Mouse (Mus musculus) limb, embryonic 13.5 days (tissue): Measurements from ENCODE around the gene Esrra. TPM values are rescaled to one million over a fixed set of nuclear protein-coding genes. Genes with fewer than 3 reads are reported as not detected.
A peak's percentile ranks its signal among the peaks of the same experiment; 100 is the strongest.

ENCODE experiments used
- ATAC-seq: fragments of 200-750 bp; cut with Nextera tagmentation; 2 replicates; pipeline ENCODE4 v1.8.0; 2017; ENCODE audit warnings: low read depth, moderate number of reproducible peaks, moderate TSS enrichment; ENCODE audit not compliant: low FRiP score
- H3K27ac ChIP-seq: fragments of 300-500 bp; sonication (generic); 2 replicates; pipeline ENCODE4 v1.5.1; 2015; ENCODE audit warnings: inconsistent platforms, mild to moderate bottlenecking, moderate library complexity
- H3K27me3 ChIP-seq: fragments of 300-500 bp; sonication (generic); 2 replicates; pipeline ENCODE4 v1.6.1; 2015; ENCODE audit warnings: mild to moderate bottlenecking, inconsistent platforms
- H3K36me3 ChIP-seq: fragments of 300-500 bp; sonication (generic); 2 replicates; pipeline ENCODE4 v1.6.1; 2015; ENCODE audit warnings: inconsistent platforms, mild to moderate bottlenecking, moderate library complexity
- H3K4me1 ChIP-seq: fragments of 300-500 bp; sonication (generic); 2 replicates; pipeline ENCODE4 v1.6.1; 2015; ENCODE audit warnings: inconsistent platforms
- H3K4me2 ChIP-seq: fragments of 300-500 bp; sonication (generic); replicated peaks from 2 replicates; pipeline ENCODE4 v1.6.1; 2015; ENCODE audit warnings: inconsistent platforms, mild to moderate bottlenecking, moderate library complexity
- H3K4me3 ChIP-seq: fragments of 300-500 bp; sonication (generic); 2 replicates; pipeline ENCODE4 v1.5.1; 2015; ENCODE audit warnings: moderate library complexity, mild to moderate bottlenecking, inconsistent platforms
- H3K9ac ChIP-seq: fragments of 300-500 bp; sonication (generic); 2 replicates; pipeline ENCODE4 v1.6.1; 2015; ENCODE audit warnings: mild to moderate bottlenecking, inconsistent platforms
- H3K9me3 ChIP-seq: fragments of 300-500 bp; sonication (generic); 2 replicates; pipeline ENCODE4 v1.6.1; 2016; ENCODE audit warnings: inconsistent platforms
- WGBS: fragments of 180-500 bp; shearing (Covaris S2); methylation state at CpG from one replicate; pipeline ENCODE4 v1.1.7; 2015; 5-methylcytosine and 5-hydroxymethylcytosine counted together
- polyA plus RNA-seq: library from polyadenylated mRNA; unstranded; fragments of >200 nt; fragmentation: Nextera tagmentation; extraction: Ambion mirVana; gene quantifications from 2 replicates; pipeline ENCODE4 v1.2.1, GENCODE M21; 2015

Gene Esrra
- polyA plus RNA-seq, 1 experiment from 2014 or later, result 8.5 TPM

GRCm38 (mm10) chr19:6939106-6940002 is 17.7 kb upstream of the Esrra start:
- peaks cover 24% of the 10 kb centered on the region for H3K4me1 ChIP-seq
- no peak for ATAC-seq
- peak overlapping the region; percentile 98; the same call in 1 of the 2 replicates for H3K4me2 ChIP-seq
- H3K27me3 ChIP-seq, result peaks cover 29% of the 10 kb centered on the region
- 89% methylated on average over 20 of the region's 20 CpGs for WGBS
- H3K9me3 ChIP-seq, result no peaks in the 10 kb centered on the region
- no peak overlapping the region for H3K4me3 ChIP-seq
- H3K9ac ChIP-seq, result no peak overlapping the region
- no peak overlapping the region for H3K27ac ChIP-seq
- no peaks in the 10 kb centered on the region for H3K36me3 ChIP-seq

GRCm38 (mm10) chr19:6937541-6938465 is 16.2 kb upstream of the Esrra start:
- H3K27ac ChIP-seq, result no peak overlapping the region

GRCm38 (mm10) chr19:6936299-6936698 is 14.7 kb upstream of the Esrra start:
- no peaks in the 10 kb centered on the region for H3K9me3 ChIP-seq
- H3K4me1 ChIP-seq, result peaks cover 25% of the 10 kb centered on the region
- no peak overlapping the region for H3K4me3 ChIP-seq
- ATAC-seq, result no peak
- no peaks in the 10 kb centered on the region for H3K36me3 ChIP-seq
- peaks cover 59% of the 10 kb centered on the region for H3K27me3 ChIP-seq
- no peak overlapping the region for H3K9ac ChIP-seq
- no peak overlapping the region for H3K27ac ChIP-seq
- H3K4me2 ChIP-seq, result no peak overlapping the region
- WGBS, result 15% methylated on average over 3 of the region's 3 CpGs

More at GRCm38 (mm10) chr19:6937541-6938465, 16.2 kb upstream of the Esrra start:
- Histone ChIP-seq H3K9me3 (no peaks in the 10 kb centered on the region), H3K4me2 (no peak overlapping the region), H3K36me3 (no peaks in the 10 kb centered on the region), H3K9ac (no peak overlapping the region), H3K27me3 (peaks cover 44% of the 10 kb centered on the region), H3K4me3 (no peak overlapping the region), H3K4me1 (peaks cover 28% of the 10 kb centered on the region)
- WGBS, result 78% methylated on average over 16 of the region's 16 CpGs
- ATAC-seq, result no peak

- no peak within 1 kb of the TSS for H3K27ac ChIP-seq
- peaks cover 11% of the 10 kb centered on the region for H3K4me1 ChIP-seq
- H3K9ac ChIP-seq, result peak within 1 kb of the TSS; percentile 58
- H3K4me3 ChIP-seq, result peak within 1 kb of the TSS; percentile 44
- peak within 1 kb of the TSS; percentile 73 for H3K4me2 ChIP-seq
- peaks cover 77% of the 10 kb centered on the region for H3K27me3 ChIP-seq
- no peak for ATAC-seq
- no peaks in the 10 kb centered on the region for H3K9me3 ChIP-seq
- WGBS, result 12% methylated on average over 23 of the region's 23 CpGs
- H3K36me3 ChIP-seq, result no peaks in the 10 kb centered on the region
These were observed 12.8 kb upstream of the Esrra start, which contains the start of gene Kcnk4 for GRCm38 (mm10) chr19:6934195-6934977. Gene Kcnk4, minus strand, starts transcription at chr19:6934515.

- peak overlapping the region; percentile 58 for H3K9ac ChIP-seq
- H3K36me3 ChIP-seq, result no peaks in the 10 kb centered on the region
- ATAC-seq, result peak; percentile 34; the same call in 1 of the 2 replicates
- peaks cover 85% of the 10 kb centered on the region for H3K27me3 ChIP-seq
- H3K27ac ChIP-seq, result no peak overlapping the region
- H3K4me3 ChIP-seq, result peak overlapping the region; percentile 44
- peaks cover 11% of the 10 kb centered on the region for H3K4me1 ChIP-seq
- WGBS, result 5% methylated on average over 58 of the region's 58 CpGs
- peak overlapping the region; percentile 73 for H3K4me2 ChIP-seq
- H3K9me3 ChIP-seq, result no peaks in the 10 kb centered on the region
These were observed 12.0 kb upstream of the Esrra start for GRCm38 (mm10) chr19:6933436-6934194.

- no peaks in the 10 kb centered on the region for H3K36me3 ChIP-seq
- H3K9me3 ChIP-seq, result no peaks in the 10 kb centered on the region
- H3K4me1 ChIP-seq, result peaks cover 11% of the 10 kb centered on the region
- ATAC-seq, result no peak
- WGBS, result 14% methylated on average over 4 of the region's 4 CpGs
- peak overlapping the region; percentile 44; the same call in 1 of the 2 replicates for H3K4me3 ChIP-seq
- no peak overlapping the region for H3K27ac ChIP-seq
- H3K27me3 ChIP-seq, result peaks cover 90% of the 10 kb centered on the region
- no peak overlapping the region for H3K9ac ChIP-seq
- H3K4me2 ChIP-seq, result peak overlapping the region; percentile 73
These were observed 11.5 kb upstream of the Esrra start for GRCm38 (mm10) chr19:6933102-6933435.

- WGBS, result 58% methylated on average over 1 of the region's 1 CpGs
- Histone ChIP-seq H3K9ac (no peak overlapping the region), H3K27ac (no peak overlapping the region), H3K4me1 (peaks cover 14% of the 10 kb centered on the region), H3K4me2 (no peak overlapping the region), H3K27me3 (peaks cover 96% of the 10 kb centered on the region), H3K36me3 (no peaks in the 10 kb centered on the region), H3K9me3 (no peaks in the 10 kb centered on the region), H3K4me3 (no peak overlapping the region)
- ATAC-seq, result no peak
These were observed 10.4 kb upstream of the Esrra start for GRCm38 (mm10) chr19:6932018-6932417.

GRCm38 (mm10) chr19:6931002-6931401 is 9.4 kb upstream of the Esrra start:
- H3K36me3 ChIP-seq, result no peaks in the 10 kb centered on the region
- no peak overlapping the region for H3K4me2 ChIP-seq
- no peak for ATAC-seq
- H3K4me3 ChIP-seq, result no peak overlapping the region
- WGBS, result no CpG with 5 or more reads among the region's 2 CpGs
- no peaks in the 10 kb centered on the region for H3K9me3 ChIP-seq
- peaks cover 98% of the 10 kb centered on the region for H3K27me3 ChIP-seq
- no peak overlapping the region for H3K9ac ChIP-seq
- peaks cover 21% of the 10 kb centered on the region for H3K4me1 ChIP-seq
- no peak overlapping the region for H3K27ac ChIP-seq

- Histone ChIP-seq H3K4me1 (peaks cover 24% of the 10 kb centered on the region), H3K36me3 (no peaks in the 10 kb centered on the region), H3K9me3 (no peaks in the 10 kb centered on the region), H3K27me3 (peaks cover 98% of the 10 kb centered on the region), H3K4me3 (0 out of 2 replicates have a peak overlapping the region, but pooled peaks have one; percentile 31), H3K9ac (no peak overlapping the region), H3K4me2 (peak overlapping the region; percentile 54), H3K27ac (no peak overlapping the region)
- 9% methylated on average over 8 of the region's 9 CpGs for WGBS
- no peak for ATAC-seq
These were observed 6.5 kb upstream of the Esrra start for GRCm38 (mm10) chr19:6928080-6928479.

GRCm38 (mm10) chr19:6926559-6927255 is 5.1 kb upstream of the Esrra start:
- 12% methylated on average over 26 of the region's 26 CpGs for WGBS
- peaks cover 92% of the 10 kb centered on the region for H3K27me3 ChIP-seq
- peak overlapping the region; percentile 54 for H3K4me2 ChIP-seq
- ATAC-seq, result no peak
- no peaks in the 10 kb centered on the region for H3K9me3 ChIP-seq
- no peak overlapping the region for H3K27ac ChIP-seq
- peak overlapping the region; percentile 45; the same call in 1 of the 2 replicates for H3K9ac ChIP-seq
- H3K4me1 ChIP-seq, result peaks cover 31% of the 10 kb centered on the region
- H3K4me3 ChIP-seq, result peak overlapping the region; percentile 31
- no peaks in the 10 kb centered on the region for H3K36me3 ChIP-seq
